Mouse (Mus musculus) lung, adult 18-20 months (tissue): ENCODE results near the gene Nfkbia.

ENCODE experiments used
- DNase-seq, 2 experiments: peaks; one replicate each; pipeline ENCODE4 v3.0.0; 2022; ENCODE audit warnings: mixed read lengths in 2 of 2

The Nfkbia gene

GRCm38 (mm10) chr12:55442245-55442644 is 50.2 kb downstream of the Nfkbia start:
- DNase-seq, result no peak

- DNase-seq, result no peak
Measured at GRCm38 (mm10) chr12:55440416-55440815, 52.0 kb downstream of the Nfkbia start.
